Comparison of ENCODE assay signal across 1 mouse cellular context in the genomic region with DNA sequence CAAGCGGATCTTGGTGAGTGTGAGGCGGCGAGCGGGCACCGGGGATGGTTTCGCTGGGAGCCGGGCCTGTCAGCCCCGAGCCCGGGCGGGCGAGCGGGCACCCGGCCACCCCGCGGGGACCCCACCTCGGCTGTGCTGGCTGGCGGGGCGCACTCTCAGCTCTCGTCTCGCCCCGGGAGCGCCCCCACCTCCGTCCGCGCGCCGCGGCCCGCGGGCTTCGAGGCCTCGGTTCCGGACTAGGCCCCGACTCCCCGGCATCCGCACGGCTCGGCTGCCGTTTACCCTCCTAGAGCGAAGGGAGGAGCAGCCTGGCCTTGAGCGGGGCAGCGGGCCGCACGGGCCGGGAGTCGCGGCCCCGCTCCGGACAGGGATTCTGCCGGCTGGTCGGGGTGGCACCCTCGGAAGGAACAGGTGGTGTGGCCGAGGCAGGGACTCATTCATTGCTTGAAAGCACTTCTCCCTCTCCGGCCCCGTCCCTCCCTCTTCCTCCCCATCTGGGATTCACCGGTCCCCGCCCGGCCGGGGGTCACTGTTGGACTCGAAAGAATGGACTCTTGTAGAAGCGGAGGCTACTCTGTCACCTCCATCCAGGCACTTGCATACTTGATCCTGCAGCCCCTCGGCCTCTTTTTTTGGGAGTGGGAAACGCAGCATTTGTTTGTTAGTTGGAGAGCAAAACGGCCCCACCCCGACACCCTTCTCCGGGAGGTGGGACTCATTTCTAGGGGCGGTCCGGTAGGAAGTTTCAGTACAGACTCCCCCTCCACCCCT.
TF ChIP-seq lines count a peak whose summit lies in the region.

No protein-coding gene starts in this region.

TF ChIP-seq in CH12.LX, 34 proteins besides CTCF, POLR2A, EP300 and RAD21:
- TF ChIP-seq MXI1 (IDR thresholded peaks at IDR 0.05; ENCODE audit: low read depth, low read length) (0 out of 2 replicates have a peak, but pooled peaks have one; percentile 2), UBTF (IDR thresholded peaks at IDR 0.05; ENCODE audit: low read depth, low read length) (peak; percentile 59; the same call in 1 of the 2 replicates), GABPA (IDR thresholded peaks at IDR 0.05; ENCODE audit: insufficient replicate concordance, low read depth, low read length) (no peak), ZC3H11A (IDR thresholded peaks at IDR 0.05; ENCODE audit: low read depth, low read length) (no peak)
TF ChIP-seq in CH12.LX: peak in this region for 2.
